Comparison of ENCODE assay signal across 14 mouse cellular contexts in the genomic region with DNA sequence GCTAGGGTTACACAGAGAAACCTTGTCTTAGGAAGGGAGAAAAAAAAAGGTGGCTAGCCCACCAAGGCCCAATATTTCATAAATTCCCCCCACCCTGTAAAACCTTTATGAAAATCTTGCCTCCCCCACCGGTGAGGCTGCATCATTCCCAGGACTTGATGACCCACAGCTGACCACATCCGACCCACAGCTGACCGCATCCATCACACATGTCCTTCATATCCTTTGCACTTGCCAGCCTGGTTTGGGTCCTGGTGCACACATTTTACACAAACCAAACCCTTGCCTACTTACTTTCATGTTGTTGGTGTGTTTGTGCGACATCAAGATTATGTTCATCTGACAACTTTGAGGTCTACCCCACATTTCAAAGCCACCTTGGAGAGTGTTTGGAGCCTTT. TPM values are rescaled to one million over a fixed set of nuclear protein-coding genes. Genes with fewer than 3 reads are reported as not detected.
"Had no signal": no experiment of that assay in that cellular context is flagged by ENCODE, and none has a peak within 500 bp of the region (broad histone marks: within the 10 kb centered on the region; RNA-seq: fewer than 3 reads in every experiment).

No protein-coding gene starts in this region.

- H3K36me3 ChIP-seq: limb, embryonic 12.5 days; liver, embryonic 13.5 days; lung, embryonic 15.5 days; midbrain, embryonic 12.5 days; neural tube, embryonic 15.5 days had no signal

- H3K4me3 ChIP-seq: limb, embryonic 12.5 days; liver, embryonic 13.5 days; lung, embryonic 15.5 days; megakaryocyte, embryonic 14.5 days; midbrain, embryonic 12.5 days; neural tube, embryonic 15.5 days had no signal

- H3K4me2 ChIP-seq: liver, embryonic 13.5 days; lung, embryonic 15.5 days; midbrain, embryonic 12.5 days; neural tube, embryonic 15.5 days had no signal

- H3K9ac ChIP-seq: limb, embryonic 12.5 days; liver, embryonic 13.5 days; liver, postnatal 0 days; lung, embryonic 15.5 days; midbrain, embryonic 12.5 days; neural tube, embryonic 15.5 days had no signal

- ATAC-seq: liver, postnatal 0 days had no signal

- DNase-seq: kidney, postnatal 25 days; liver; liver, embryonic 13.5 days; liver, postnatal 0 days; lung, postnatal 14 days; thymus, adult 2 months; thymus, postnatal 25 days had no signal

- H3K9me3 ChIP-seq: limb, embryonic 12.5 days; liver, embryonic 13.5 days; lung, embryonic 15.5 days; midbrain, embryonic 12.5 days; neural tube, embryonic 15.5 days had no signal

- H3K27ac ChIP-seq: liver, embryonic 13.5 days; lung, embryonic 15.5 days; macrophage; midbrain, embryonic 12.5 days; neural tube, embryonic 15.5 days; stomach, postnatal 0 days had no signal

RNA-seq across cellular contexts. Expression of gene Ptgis, which starts 4.2 kb away (rescaled TPM):
- polyA plus RNA-seq: macrophage had no signal
